Mouse (Mus musculus) brown adipose tissue, adult 24 weeks (tissue): Measurements from ENCODE around the gene Cpsf3. TPM values are rescaled to one million over a fixed set of nuclear protein-coding genes. Genes with fewer than 3 reads are reported as not detected.

Experiments used
- H3K27ac ChIP-seq: fragments of 200-500 bp; replicated peaks from 2 replicates; pipeline ENCODE4 v1.5.1; 2012; ENCODE audit warnings: low read depth, mild to moderate bottlenecking, low read length
- H3K4me1 ChIP-seq: fragments of 200-500 bp; 2 replicates; pipeline ENCODE4 v1.6.1; 2012; ENCODE audit warnings: low read length, mixed read lengths; ENCODE audit not compliant: control insufficient read depth, insufficient read depth, insufficient read length
- H3K4me3 ChIP-seq: fragments of 200-500 bp; 2 replicates; pipeline ENCODE4 v1.5.1; 2012; ENCODE audit warnings: low read depth, mild to moderate bottlenecking, low read length, moderate library complexity; ENCODE audit not compliant: insufficient read depth
- polyA plus RNA-seq: library from polyadenylated mRNA; stranded (reverse); fragments of >200 nt; gene quantifications from 2 replicates; pipeline ENCODE4 v1.2.4, GENCODE M21; 2012; ENCODE audit not compliant: missing spikeins, insufficient read depth, insufficient read length

The Cpsf3 gene
- polyA plus RNA-seq, 1 experiment: 28.3 TPM

DNA sequence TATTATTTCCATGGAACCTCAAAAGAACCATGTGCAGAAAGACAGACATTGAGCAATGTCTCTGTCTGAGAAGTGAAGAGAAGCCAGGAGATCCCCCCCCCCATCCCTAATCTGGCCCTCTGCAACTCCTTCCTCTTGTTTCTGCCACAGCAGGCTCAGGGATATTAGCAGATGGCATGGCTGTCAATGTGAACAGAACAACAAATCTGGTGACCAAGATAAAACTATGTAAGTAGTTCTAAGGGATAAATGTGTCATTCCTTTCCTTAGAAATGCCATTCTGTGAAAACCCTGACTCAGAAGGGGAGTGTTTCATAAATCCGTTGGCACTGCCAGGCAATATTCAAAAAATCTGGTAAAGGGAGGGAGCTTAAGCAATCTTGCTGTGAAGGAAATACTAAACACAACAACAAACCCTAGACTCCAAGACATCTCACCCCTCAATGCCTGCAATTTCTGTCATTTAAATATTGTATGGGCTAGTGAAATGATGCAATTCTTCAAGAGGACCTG is 7.8 kb upstream of the Cpsf3 start:
- Histone ChIP-seq H3K4me3 (no peak overlapping the region), H3K27ac (no peak overlapping the region), H3K4me1 (no peaks in the 10 kb centered on the region; the same call in 1 of the 2 replicates)

DNA sequence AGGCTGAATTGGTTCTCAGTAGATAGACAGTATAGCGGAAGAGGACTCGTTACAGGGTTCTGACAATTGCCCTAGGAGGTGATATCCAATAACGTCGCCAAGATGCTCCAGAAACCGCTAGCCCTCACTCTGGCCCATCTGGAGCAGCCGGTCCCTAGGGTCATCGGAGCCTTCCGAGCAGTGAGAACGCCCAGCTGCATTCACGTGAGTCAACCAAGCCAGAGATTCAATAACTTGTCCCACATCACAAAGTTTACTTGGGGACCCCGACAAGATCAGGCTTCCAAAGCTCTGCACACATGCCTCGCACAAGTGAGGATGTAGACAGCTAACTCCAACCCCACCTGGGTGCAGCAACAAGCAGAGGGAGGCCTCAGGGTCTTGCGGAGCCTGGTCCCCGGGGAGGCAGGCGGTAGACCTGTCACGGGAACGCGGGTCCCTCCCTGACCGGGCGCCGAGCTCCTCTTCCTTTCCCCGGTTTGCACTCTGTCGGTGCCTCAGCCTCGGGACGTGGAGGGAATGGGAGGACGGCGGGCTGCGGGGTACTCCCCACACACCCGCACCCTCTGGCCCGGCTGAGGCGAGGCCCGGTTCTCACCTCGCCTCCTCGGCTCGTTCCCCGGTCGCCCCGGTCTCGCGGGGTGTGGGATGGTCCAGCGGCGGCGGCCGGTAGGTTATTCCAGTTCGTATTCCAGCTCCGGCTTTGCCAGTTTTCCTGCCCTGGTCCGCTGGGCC is 484 bp downstream of the Cpsf3 start:
- peak overlapping the region; percentile 93 for H3K4me3 ChIP-seq
- peak overlapping the region; percentile 83 for H3K27ac ChIP-seq
- 0 out of 2 replicates have a peak, but pooled peaks cover 8% of the 10 kb centered on the region for H3K4me1 ChIP-seq

DNA sequence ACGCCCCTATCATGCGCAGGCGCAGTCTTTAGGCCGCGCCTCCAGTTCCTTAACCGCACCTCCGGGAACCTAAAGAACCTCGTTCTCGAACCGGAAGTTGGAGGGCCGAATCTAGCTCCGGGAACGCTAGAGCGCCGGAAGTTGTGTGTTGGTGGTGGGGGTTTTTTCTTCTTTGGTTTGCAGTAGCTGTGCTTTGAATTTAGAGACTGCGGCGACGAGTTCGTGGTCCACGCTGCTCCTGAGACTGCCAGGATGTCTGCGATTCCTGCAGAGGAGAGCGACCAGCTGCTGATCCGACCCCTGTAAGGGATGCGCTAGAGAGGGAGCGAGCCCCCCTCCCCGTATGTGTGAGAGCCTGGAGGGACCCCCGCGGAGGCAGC is 1.0 kb downstream of the Cpsf3 start, which contains the start of gene Itgb1bp1:
Gene Itgb1bp1 (minus strand): TSS at position 42 of the 380 bp plus-strand sequence.
- Histone ChIP-seq H3K4me3 (peak within 1 kb of the TSS; percentile 99), H3K4me1 (0 out of 2 replicates have a peak, but pooled peaks cover 8% of the 10 kb centered on the region)

DNA sequence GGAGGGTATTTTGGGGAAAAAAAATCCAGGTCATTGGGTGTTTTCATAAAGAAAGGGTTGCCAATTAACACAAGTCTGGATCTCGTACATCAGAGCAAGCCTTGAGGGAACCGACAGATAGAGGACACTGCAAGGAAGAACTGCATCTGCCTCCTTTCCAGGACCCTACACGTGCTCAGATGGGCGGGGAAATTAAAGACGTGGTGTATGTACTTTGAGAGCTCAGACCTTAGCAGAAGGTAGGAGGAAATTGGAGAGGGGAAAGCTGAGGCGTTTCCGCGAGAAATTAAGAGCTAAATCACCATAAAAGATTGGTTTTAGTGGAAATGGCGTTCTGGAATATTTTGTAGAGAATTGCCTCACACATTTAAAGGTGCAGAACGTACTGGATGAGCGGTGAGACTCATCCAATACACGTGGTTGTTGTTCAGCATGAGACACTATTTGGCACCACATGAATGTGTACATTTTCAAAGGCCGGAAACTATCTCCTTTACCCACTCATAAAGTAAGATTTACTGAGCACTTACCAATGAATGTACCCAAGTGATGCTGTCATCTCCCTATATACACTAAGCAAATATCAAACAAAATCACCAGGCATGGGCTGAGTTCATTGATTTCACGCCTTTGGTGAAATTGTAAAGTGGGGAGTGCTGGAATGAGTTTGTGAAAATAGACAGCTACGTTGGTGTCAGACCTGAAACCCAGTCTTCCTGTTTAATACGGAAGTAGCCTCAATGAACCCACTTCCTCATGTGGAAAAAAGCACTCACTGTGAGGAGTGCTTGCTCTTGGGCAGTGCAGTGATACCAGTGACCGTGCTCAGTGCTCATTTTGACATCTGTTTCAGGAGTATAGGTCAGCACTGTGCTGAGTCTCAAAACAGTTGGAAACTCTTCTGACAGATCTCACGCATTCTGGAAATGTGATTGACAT is 1.8 kb downstream of the Cpsf3 start:
- peak overlapping the region; percentile 99 for H3K4me3 ChIP-seq
- H3K27ac ChIP-seq: peak overlapping the region; percentile 91
- 0 out of 2 replicates have a peak, but pooled peaks cover 8% of the 10 kb centered on the region for H3K4me1 ChIP-seq

More for the DNA sequence above, 1.0 kb downstream of the Cpsf3 start, which contains the start of gene Itgb1bp1:
- H3K27ac ChIP-seq: peak within 1 kb of the TSS; percentile 91

DNA sequence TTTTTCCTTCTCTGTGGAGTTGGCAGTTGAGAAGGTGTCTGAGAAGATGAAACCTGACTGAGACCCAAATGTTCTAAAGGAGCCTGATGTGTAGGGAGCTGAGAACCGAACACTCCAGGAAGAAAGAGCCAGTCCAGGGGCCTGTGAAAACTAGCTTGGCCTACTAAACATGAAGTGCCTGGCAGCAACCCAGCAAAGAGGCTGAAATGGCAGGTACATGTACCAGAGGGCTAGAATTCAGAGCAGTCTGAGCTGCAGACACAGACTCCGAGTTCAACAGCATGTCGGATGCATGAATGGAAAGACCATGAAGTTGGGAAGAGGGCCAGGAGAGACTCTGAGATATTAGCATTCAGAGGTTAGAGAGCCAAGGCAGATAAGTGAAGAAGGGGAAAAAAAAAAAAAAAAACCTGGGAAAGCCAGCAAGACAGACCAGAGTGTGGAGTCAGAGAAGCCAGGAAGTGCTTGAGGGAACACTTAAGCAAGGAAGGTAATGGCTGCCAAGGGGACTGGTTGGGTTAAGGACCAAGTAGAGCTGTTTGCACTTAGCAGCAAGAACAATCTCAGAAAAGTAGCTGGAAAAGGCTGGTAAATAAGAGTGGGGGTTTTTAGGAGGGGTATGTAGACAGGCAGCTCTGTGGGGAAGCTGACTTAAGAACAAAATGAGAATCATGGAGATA is 3.7 kb downstream of the Cpsf3 start:
- Histone ChIP-seq H3K4me1 (0 out of 2 replicates have a peak, but pooled peaks cover 8% of the 10 kb centered on the region), H3K4me3 (no peak overlapping the region), H3K27ac (no peak overlapping the region)

DNA sequence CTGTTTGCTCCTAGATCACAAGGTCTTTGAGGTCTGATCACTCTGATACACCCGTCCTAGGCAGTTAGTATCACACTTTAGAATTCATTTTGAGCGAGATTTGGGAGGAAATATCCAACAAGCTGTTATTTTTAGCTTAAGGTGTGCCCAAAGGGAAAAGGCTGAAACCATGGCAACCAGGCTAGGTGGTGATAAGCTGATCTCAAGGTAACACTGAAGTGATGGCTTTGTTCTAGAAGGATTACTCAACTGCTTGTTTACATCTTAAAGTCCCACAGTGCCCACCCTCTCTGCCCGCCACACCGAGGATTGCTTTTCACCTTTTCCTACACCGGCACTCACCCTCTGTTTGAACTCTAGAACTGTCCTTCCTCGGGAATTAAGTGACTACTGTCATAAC is 4.5 kb downstream of the Cpsf3 start:
- no peak overlapping the region for H3K27ac ChIP-seq
- 0 out of 2 replicates have a peak, but pooled peaks cover 8% of the 10 kb centered on the region for H3K4me1 ChIP-seq
- H3K4me3 ChIP-seq: no peak overlapping the region

DNA sequence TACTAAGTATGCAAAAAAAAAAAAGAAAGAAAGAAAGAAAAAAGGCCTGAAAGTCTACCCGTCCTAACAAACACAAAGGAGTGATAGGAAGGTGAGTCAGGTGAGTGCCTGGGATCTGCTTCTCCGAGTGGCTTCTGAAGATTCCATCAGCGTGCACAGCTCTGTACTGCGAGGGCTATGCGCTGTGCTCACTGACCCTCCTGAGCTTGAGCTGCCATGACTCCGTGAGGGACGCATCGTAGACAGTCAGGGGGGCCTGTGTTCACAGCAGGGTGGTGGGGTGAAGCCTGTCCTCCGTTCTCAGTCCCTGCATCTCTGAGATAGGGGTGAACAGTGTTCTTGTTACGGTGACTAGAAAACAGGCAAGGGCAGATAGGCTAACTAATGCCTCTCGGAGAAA is 13.7 kb downstream of the Cpsf3 start:
- Histone ChIP-seq H3K4me3 (no peak overlapping the region), H3K27ac (no peak overlapping the region), H3K4me1 (no peaks in the 10 kb centered on the region)

DNA sequence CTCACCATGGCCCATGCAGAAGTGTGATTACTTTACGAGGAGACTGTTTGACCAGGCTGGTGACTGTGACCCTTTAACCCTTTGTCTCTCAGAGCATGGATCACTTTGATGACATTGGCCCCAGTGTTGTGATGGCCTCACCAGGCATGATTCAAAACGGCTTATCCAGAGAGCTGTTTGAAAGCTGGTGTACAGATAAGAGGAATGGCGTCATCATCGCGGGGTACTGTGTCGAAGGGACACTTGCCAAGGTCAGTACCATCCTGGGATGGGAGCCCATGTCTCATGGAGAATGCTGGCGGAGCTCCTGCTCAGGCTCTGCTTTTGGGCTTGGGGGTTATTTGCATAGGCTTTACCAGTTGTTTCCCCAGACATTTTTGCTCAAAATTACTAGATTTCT is 16.1 kb downstream of the Cpsf3 start:
- Histone ChIP-seq H3K4me3 (no peak overlapping the region), H3K27ac (no peak overlapping the region), H3K4me1 (no peaks in the 10 kb centered on the region)

DNA sequence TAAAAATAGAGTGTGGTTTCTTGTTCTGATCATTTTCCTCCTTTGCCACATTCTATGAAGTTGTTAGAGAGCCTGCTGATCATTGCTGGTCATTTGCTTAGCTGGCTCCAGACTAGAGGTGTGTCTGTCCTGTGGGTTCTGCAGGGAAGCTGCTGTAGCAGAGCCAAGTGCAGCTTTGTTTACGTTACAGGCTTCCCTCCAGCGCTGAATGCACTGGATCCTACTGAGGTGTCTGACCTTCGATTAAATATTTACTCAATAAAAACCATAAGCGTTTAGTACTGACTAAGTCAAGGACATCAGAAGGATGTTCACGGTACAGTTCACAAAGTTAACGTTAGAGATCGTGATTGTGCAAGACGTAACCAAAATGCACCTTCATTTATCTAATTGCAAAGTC is 16.7 kb downstream of the Cpsf3 start:
- Histone ChIP-seq H3K4me3 (no peak overlapping the region), H3K4me1 (no peaks in the 10 kb centered on the region), H3K27ac (no peak overlapping the region)

DNA sequence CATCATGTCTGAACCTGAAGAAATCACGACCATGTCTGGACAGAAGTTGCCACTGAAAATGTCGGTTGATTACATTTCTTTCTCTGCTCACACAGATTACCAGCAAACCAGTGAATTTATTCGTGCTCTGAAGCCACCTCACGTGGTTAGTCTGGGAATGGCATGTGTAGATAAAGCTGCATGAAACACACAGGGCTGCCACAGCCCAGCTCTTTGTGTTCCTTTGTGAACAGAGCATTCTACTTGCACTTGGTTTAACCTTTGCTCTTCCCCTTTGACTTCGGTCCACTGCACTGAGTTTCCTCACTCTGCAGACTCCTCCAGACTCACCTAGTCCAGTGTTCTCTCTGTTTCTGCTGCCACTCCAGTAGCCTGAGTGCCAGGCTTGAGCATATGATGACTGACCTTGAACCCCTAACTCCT is 17.2 kb downstream of the Cpsf3 start:
- no peaks in the 10 kb centered on the region for H3K4me1 ChIP-seq
- H3K4me3 ChIP-seq: no peak overlapping the region
- no peak overlapping the region for H3K27ac ChIP-seq

DNA sequence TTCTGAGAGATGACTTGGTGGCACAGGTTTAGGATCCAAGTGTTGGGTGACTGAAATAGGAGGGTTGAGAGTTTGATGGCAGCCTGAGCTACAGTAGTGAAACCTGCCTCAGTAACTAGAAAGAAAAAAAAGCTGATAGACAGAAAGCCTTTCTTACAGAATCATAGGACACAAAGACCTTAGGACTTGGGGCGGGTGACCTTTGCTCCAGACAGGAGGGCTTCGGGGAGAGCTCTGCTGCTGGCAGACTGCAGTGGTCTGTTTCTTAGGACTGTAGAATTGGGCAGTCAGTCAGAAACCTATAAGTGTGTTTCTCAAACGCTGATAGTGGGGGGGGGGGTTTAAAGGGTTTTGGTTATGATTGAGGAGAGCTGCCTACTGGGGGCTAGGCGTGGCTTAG is 20.6 kb downstream of the Cpsf3 start:
- Histone ChIP-seq H3K27ac (peak overlapping the region; percentile 42), H3K4me1 (no peaks in the 10 kb centered on the region), H3K4me3 (no peak overlapping the region)

DNA sequence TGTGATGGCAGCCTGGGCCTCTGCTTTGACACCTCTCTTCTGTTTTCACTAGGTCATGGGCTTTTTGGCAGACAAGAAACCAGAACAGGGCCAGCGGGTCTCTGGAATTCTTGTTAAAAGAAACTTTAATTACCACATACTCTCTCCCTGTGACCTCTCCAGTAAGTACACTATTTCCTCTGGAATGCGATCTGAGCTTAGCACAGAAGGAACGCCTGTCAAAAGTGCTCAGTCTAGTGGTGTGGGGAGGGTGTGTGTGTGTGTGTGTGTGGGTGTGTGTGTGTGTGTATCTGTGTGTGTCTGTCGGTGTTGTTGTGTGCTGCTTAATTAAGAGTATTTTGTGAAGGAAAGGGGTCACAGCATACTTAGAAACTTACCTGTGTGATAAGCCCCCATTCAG is 21.5 kb downstream of the Cpsf3 start:
- H3K4me1 ChIP-seq: no peaks in the 10 kb centered on the region
- no peak overlapping the region for H3K4me3 ChIP-seq
- H3K27ac ChIP-seq: peak overlapping the region; percentile 51; the same call in 1 of the 2 replicates

DNA sequence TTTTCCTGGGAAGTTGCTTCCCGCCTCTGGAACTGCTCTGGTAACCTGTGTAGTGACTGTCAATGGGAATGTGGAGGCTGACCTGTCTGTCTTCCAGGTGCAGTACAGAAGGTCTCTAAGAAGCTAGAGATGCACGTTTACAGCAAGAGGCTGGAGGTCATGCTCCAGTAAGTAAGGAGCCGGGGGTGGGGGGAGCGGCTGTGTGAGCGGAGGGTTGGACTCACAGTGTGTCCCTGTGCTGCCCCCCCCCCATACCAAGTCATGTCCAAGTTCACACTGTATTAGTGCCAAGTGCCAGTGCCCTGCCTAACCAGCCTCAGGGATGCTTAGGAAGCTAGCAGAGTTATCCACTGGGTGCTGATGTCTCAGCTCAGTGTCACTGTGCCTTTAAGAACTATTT is 27.0 kb downstream of the Cpsf3 start:
- no peak overlapping the region for H3K4me3 ChIP-seq
- H3K27ac ChIP-seq: no peak overlapping the region

DNA sequence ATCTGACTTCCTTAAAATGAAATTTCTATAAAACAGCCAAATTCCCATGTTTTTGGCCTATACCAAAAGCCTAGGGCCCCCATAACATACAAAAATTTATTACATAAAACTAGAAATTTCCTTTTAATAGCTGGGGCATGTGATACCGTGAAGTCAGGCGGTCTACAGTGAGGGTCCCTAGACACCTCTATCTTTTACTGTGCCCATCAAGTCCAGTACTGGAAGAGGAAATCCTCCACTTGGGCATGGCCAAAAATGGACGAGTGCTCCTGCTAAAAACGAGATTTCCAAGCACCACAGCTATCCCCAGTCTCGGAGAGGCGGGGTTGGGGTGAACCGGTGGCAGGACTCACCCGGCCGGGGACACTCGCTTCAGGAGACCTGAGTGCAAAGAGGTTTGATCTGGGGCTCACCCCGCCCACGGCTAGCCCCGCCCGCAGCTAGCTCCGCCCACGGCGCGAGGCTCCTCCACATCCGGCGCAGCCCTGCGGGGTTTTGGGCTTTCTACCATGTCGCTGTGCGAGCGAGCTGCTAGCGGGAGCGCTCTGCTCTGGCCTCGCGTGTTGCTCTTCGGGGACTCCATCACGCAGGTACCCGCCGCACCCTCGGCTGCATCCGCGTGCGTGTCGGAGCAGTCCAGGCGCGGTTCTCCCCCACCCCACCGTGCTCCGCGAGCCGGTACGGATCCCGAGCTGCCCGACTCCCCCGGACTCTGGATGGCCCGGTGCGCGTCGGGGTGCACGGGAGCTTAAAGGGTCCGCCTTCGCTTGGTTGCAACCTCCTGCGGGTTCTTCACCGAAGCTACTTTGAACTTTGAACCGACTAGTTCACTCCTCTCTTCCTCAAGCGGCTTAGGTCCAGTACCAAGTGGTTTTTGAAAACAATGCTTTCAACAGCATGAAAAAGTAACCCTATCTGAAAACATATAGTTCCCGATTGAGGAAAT is 31.0 kb downstream of the Cpsf3 start, which contains the start of gene Iah1:
Gene Iah1 (plus strand): TSS at position 467 of the 946 bp plus-strand sequence.
- H3K4me1 ChIP-seq: no peaks in the 10 kb centered on the region
- H3K27ac ChIP-seq: peak within 1 kb of the TSS; percentile 72
- peak within 1 kb of the TSS; percentile 95 for H3K4me3 ChIP-seq

More for the DNA sequence above, 27.0 kb downstream of the Cpsf3 start:
- no peaks in the 10 kb centered on the region for H3K4me1 ChIP-seq
